Mouse (Mus musculus) testis, adult 2 months (tissue): ENCODE data around the gene Crls1. TPM values are rescaled to one million over a fixed set of nuclear protein-coding genes. Genes with fewer than 3 reads are reported as not detected.
A peak's percentile ranks its signal among the peaks of the same experiment; 100 is the strongest.

Source experiments
- H3K27ac ChIP-seq: fragments of 200-500 bp; 2 replicates; pipeline ENCODE4 v1.5.1; 2012; ENCODE audit warnings: low read depth, low read length; ENCODE audit not compliant: control insufficient read depth, insufficient read depth
- H3K27me3 ChIP-seq: fragments of 200-500 bp; 2 replicates; pipeline ENCODE4 v1.6.1; 2012; ENCODE audit warnings: mild to moderate bottlenecking, low read length, moderate library complexity; ENCODE audit not compliant: control insufficient read depth, insufficient read depth
- H3K36me3 ChIP-seq: fragments of 200-500 bp; 2 replicates; pipeline ENCODE4 v1.6.1; 2012; ENCODE audit warnings: mild to moderate bottlenecking, low read length; ENCODE audit not compliant: control insufficient read depth, insufficient read depth
- H3K4me1 ChIP-seq: fragments of 200-500 bp; 2 replicates; pipeline ENCODE4 v1.6.1; 2012; ENCODE audit warnings: low read length; ENCODE audit not compliant: control insufficient read depth, insufficient read depth
- H3K4me3 ChIP-seq: fragments of 200-500 bp; 2 replicates; pipeline ENCODE4 v1.5.1; 2012; ENCODE audit warnings: low read depth, mild to moderate bottlenecking, low read length, moderate library complexity, mixed read lengths; ENCODE audit not compliant: control insufficient read depth
- CTCF ChIP-seq: fragments of 200-500 bp; IDR thresholded peaks from 2 replicates; pipeline ENCODE4 v1.5.1; 2012; ENCODE audit warnings: low read depth, mild to moderate bottlenecking, inconsistent platforms, low read length, moderate library complexity; ENCODE audit not compliant: control insufficient read depth, insufficient read depth, insufficient replicate concordance
- POLR2A ChIP-seq: fragments of 200-500 bp; IDR thresholded peaks from 2 replicates; pipeline ENCODE4 v1.6.1; 2012; ENCODE audit warnings: low read depth, mild to moderate bottlenecking, inconsistent platforms, low read length, moderate library complexity; ENCODE audit not compliant: control insufficient read depth
- polyA plus RNA-seq: library from polyadenylated mRNA; depleted of rRNA; stranded (reverse); fragments of >200 nt; gene quantifications from 2 replicates; pipeline ENCODE4 v1.2.3, GENCODE M21; 2012

Crls1 gene
- polyA plus RNA-seq, 1 experiment, result 182 TPM

DNA sequence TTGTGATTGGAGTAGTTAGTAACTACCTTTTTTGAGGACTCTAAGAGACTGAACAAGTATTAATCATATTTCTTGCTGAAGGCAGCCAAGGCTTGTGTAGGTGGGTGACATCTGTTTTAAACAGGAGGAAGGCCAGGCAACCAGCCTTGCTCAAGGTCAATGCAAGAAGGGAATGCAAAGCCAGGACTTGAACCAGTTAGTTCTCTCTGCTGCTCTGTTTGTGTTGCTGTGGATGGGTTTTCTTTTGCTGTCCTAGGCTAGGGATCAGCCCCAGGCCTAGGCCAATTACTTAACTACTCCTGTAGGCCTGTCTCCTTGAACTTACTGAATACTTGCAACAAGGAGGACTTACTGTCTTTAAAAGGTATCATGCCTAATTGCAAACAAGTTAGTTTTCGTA, 6.6 kb downstream of the Crls1 start:
- peaks cover 5% of the 10 kb centered on the region for H3K36me3 ChIP-seq
- H3K27me3 ChIP-seq, result no peaks in the 10 kb centered on the region
- H3K27ac ChIP-seq, result no peak overlapping the region
- no peak overlapping the region for H3K4me3 ChIP-seq
- H3K4me1 ChIP-seq, result peaks cover 5% of the 10 kb centered on the region
- TF ChIP-seq CTCF, result no peak
- no peak for TF ChIP-seq POLR2A

DNA sequence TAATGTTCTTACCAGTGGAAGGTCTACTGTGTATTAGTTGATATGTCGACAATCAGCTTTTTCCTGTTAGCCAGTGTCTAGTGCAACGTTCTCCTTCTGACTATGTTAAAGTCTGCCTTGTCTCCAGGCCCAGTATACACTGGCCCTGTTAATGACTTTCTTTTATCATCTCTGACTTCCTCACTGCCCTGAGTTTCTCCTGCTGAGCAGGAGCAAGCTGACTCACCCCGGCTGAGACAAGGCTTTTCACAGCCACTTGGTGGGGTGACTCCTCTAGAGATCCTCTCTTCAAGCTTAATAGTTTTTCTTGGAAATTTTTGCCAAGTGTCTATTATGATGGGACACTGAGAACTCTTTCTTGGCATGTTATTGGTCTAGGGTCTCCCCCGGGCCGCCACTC, 9.9 kb downstream of the Crls1 start:
- no peaks in the 10 kb centered on the region for H3K27me3 ChIP-seq
- H3K27ac ChIP-seq, result no peak overlapping the region
- no peak for TF ChIP-seq POLR2A
- TF ChIP-seq CTCF, result no peak
- H3K4me1 ChIP-seq, result peaks cover 4% of the 10 kb centered on the region
- no peak overlapping the region for H3K4me3 ChIP-seq
- H3K36me3 ChIP-seq, result peaks cover 1% of the 10 kb centered on the region

DNA sequence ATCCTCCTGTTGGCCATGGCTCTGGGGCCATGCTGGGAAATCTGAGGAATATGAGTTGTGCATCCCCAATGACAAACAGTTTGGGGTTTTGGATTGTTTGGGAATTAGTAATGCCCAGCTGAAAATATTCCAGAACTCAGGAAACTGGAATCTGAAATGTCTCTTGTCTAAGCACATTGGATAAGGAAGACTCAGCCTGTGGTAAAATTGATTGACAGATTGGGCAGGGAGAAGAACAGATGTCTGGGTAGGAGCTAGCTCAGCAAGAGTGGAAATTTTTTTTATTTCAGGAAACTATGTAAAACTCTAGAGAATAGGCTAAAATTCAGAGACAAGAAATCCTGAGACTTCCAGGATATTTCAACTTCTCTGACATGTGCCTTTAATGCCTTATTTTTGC, 14.0 kb downstream of the Crls1 start:
- Histone ChIP-seq H3K27ac (no peak overlapping the region), H3K36me3 (peaks cover 1% of the 10 kb centered on the region; the same call in 1 of the 2 replicates), H3K4me3 (no peak overlapping the region), H3K27me3 (no peaks in the 10 kb centered on the region), H3K4me1 (0 out of 2 replicates have a peak, but pooled peaks cover 3% of the 10 kb centered on the region)
- TF ChIP-seq POLR2A (no peak), CTCF (no peak)

DNA sequence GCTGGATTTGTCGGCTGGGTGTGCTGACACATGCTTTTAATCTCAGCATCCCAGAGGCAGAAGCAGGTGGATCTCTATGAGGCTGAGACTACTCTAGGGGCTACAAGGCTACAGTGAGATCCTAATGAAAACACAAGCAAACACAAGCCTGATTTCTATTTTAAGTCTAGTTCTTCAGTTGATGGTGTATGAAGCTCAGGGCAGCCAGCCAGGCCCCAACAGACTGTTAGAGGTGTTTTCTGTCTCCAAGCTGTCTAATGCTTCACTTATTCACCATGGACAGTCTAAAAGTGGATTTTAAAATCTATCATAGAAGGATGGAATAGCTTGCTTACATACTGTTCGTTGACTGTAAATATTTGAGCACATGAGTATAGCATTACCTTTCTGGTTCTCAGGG, 15.0 kb downstream of the Crls1 start:
- Histone ChIP-seq H3K27me3 (no peaks in the 10 kb centered on the region), H3K36me3 (peaks cover 1% of the 10 kb centered on the region; the same call in 1 of the 2 replicates), H3K4me1 (0 out of 2 replicates have a peak, but pooled peaks cover 1% of the 10 kb centered on the region), H3K27ac (no peak overlapping the region), H3K4me3 (no peak overlapping the region)
- TF ChIP-seq POLR2A (no peak), CTCF (no peak)

DNA sequence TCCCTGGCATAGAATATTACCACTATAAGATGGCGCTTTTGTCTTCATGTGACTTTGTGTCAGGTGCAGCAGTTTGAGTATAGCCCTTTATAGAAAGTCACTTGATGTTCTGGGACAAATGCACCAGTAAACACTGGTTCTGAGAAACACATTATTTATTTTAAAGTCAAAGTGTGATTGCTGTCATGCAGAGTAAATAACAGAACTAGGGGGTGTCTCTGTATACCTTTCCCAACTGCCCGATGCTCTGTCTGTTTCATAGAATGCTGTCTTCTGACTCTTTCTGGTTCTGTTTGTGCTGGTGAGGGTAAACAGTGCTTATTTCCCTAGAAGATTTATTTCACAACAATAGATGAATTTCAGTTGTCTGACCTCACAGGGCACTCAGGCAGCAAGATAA, 16.9 kb downstream of the Crls1 start:
- no peak overlapping the region for H3K4me3 ChIP-seq
- H3K27ac ChIP-seq, result no peak overlapping the region
- TF ChIP-seq CTCF (no peak), POLR2A (no peak)
- no peaks in the 10 kb centered on the region; the same call in 1 of the 2 replicates for H3K36me3 ChIP-seq
- no peaks in the 10 kb centered on the region for H3K27me3 ChIP-seq
- H3K4me1 ChIP-seq, result no peaks in the 10 kb centered on the region

DNA sequence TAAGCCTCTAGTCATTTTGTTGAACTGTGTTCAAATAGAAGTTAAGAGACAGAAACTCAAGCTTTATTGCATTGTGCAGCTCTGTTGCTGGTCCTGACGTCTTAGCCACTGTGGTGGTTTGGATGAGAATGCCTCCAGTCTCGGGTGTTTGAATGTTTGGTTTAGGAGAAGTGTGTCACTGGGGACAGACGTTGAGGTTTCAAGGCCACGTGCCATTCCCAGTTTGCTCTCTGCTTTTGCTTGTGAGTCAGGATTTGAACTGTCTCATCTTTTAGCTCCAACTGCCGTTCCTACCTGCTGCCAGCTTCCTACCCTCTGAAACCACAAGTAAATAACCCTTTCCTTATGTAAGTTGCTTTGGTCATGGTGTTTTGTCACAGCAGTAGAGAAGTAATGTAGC, 21.1 kb downstream of the Crls1 start:
- no peaks in the 10 kb centered on the region for H3K4me1 ChIP-seq
- H3K4me3 ChIP-seq, result no peak overlapping the region
- H3K36me3 ChIP-seq, result no peaks in the 10 kb centered on the region; the same call in 1 of the 2 replicates
- no peak for TF ChIP-seq POLR2A
- no peak for TF ChIP-seq CTCF
- H3K27me3 ChIP-seq, result no peaks in the 10 kb centered on the region
- H3K27ac ChIP-seq, result no peak overlapping the region

DNA sequence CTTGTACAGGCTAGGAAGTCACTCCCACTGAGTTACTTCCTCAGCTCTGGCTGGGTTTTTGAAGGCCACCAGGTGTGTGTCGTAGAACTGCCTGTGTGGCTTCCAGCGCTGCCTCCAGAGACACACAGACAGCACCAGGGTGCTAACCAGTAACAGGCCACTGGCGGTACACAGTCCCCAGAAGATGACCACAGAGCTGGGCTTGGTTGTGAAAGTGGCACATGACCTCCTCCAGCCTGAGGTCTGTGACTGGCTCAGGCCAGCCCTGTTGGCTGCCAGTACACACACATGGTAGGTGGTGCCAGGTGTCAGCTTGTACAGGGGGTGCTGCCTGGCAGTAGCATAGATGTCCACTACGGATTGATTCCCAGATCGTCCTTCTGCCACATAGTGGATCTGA, 23.2 kb downstream of the Crls1 start:
- Histone ChIP-seq H3K4me3 (no peak overlapping the region), H3K27me3 (no peaks in the 10 kb centered on the region), H3K27ac (peak overlapping the region; percentile 30; the same call in 1 of the 2 replicates), H3K4me1 (no peaks in the 10 kb centered on the region), H3K36me3 (no peaks in the 10 kb centered on the region)
- TF ChIP-seq CTCF (no peak), POLR2A (no peak)

DNA sequence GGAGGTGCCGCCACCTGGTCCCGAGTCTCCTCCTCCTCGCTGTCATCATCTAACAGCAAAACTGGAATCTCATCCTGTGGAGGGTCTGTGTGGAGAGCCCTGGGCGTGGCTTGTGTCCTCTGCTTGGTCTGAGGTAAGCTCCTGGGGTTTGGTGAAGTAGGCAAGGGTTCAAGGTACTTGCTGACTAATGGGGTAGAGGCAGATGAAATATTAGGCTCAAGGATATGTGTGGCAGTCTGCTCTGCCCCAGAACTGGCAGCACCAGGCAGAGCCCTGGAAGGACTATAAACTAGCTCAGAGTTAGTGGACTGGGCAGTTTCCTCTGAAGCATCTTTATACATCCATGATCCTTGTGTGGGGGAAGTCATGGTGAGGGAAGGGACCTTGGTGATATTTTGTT, 23.8 kb downstream of the Crls1 start:
- Histone ChIP-seq H3K27ac (no peak overlapping the region), H3K36me3 (no peaks in the 10 kb centered on the region)
- no peak for TF ChIP-seq CTCF
- TF ChIP-seq POLR2A, result no peak

More for the DNA sequence above, 23.8 kb downstream of the Crls1 start:
- H3K27me3 ChIP-seq, result no peaks in the 10 kb centered on the region
- H3K4me3 ChIP-seq, result no peak overlapping the region
- H3K4me1 ChIP-seq, result no peaks in the 10 kb centered on the region
